Mouse (Mus musculus) liver, embryonic 14.5 days (tissue): ENCODE data around the gene Spata6.

Experiments used
- CTCF ChIP-seq: IDR thresholded peaks from 2 replicates; pipeline ENCODE4 v1.5.1; 2016; ENCODE audit warnings: antibody characterized with exemption, low read depth, control low read depth
- EP300 ChIP-seq: IDR thresholded peaks from 2 replicates; pipeline ENCODE4 v1.6.1; 2016; ENCODE audit warnings: antibody characterized with exemption, low read depth

- TF ChIP-seq EP300 = no peak
- no peak for TF ChIP-seq CTCF
Observed at GRCm38 (mm10) chr4:111852626-111853025, 132.8 kb downstream of the Spata6 start.
